Mouse (Mus musculus): ENCODE measurements around the gene Rnft1. TPM values are rescaled to one million over a fixed set of nuclear protein-coding genes. Genes with fewer than 3 reads are reported as not detected.

The Rnft1 gene
- polyA plus RNA-seq, 1 experiment = 8.2 TPM

- Histone ChIP-seq H3K79me2 (ENCODE audit: control insufficient read depth, insufficient read depth) (peaks cover 100% of the 10 kb centered on the region), H3K36me3 (ENCODE audit: control insufficient read depth, insufficient read depth) (peaks cover 5% of the 10 kb centered on the region), H3K4me2 (ENCODE audit: low read depth) (no peak overlapping the region), H3K4me3 (no peak overlapping the region), H3ac (ENCODE audit: control insufficient read depth, insufficient read length) (no peak overlapping the region), H3K27me3 (ENCODE audit: control insufficient read depth, insufficient read depth, insufficient read length) (no peaks in the 10 kb centered on the region)
- TF ChIP-seq E2F4 (IDR thresholded peaks at IDR 0.05; ENCODE audit: insufficient read depth) = no peak
- TF ChIP-seq TCF3 (IDR thresholded peaks at IDR 0.05; ENCODE audit: insufficient read length, low read depth) = no peak
- no peak for TF ChIP-seq CEBPB (IDR thresholded peaks at IDR 0.05; ENCODE audit: insufficient read depth, poor library complexity, severe bottlenecking)
- no peak for TF ChIP-seq MAX (IDR thresholded peaks at IDR 0.05; ENCODE audit: low read depth)
- no peak for TF ChIP-seq POLR2A (IDR thresholded peaks at IDR 0.05; ENCODE audit: insufficient read length, low read depth)
These were observed 54.3 kb downstream of the Rnft1 start for GRCm38 (mm10) chr11:86538786-86539185.

DNA sequence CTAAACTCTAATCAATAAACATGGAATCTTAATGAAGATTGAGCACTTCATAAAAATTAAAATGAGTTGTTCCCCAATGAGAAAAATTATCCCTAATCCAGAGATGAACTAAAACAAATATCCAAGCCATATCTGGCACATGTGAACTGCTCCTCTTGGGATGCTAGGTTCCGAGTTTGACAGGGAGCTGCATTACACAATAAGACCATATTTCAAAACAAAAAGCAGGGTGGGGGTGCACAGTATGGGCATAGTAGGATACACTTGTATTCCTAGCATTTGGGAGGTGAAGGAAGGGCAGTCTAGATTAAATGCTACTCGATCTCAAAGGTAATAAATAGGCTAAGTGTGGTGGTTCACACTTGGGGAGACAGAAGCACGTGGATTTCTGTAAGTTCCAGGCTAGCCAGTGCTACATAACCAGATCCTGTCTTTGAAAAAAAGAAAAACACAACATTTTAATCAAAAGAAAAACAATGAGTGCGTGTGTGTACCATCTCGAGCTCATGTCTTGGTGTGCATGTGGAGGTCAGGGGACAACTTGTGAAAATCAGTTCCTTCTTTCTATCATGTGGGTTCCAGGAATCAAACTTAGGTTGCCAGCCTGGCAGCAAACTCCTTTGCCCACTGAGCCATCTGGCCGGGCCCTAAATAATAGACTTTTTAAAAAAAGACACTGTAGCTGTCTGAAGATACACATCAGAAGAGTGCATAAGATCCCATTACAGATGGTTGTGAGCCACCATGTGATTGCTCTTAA is 55.4 kb downstream of the Rnft1 start:
- Histone ChIP-seq H3ac (ENCODE audit: control insufficient read depth, insufficient read length) (no peak overlapping the region), H3K4me2 (ENCODE audit: low read depth) (no peak overlapping the region), H3K36me3 (ENCODE audit: control insufficient read depth, insufficient read depth) (peaks cover 4% of the 10 kb centered on the region), H3K27me3 (ENCODE audit: control insufficient read depth, insufficient read depth, insufficient read length) (no peaks in the 10 kb centered on the region), H3K79me2 (ENCODE audit: control insufficient read depth, insufficient read depth) (peaks cover 92% of the 10 kb centered on the region), H3K4me3 (no peak overlapping the region)
- no peak for TF ChIP-seq E2F4 (IDR thresholded peaks at IDR 0.05; ENCODE audit: insufficient read depth)
- TF ChIP-seq MYOD1 (IDR thresholded peaks at IDR 0.05; ENCODE audit: control insufficient read depth in 1 of 3, insufficient read length in 2 of 3, low read depth in 2 of 3) = no peak
- TF ChIP-seq USF1 (IDR thresholded peaks at IDR 0.05; ENCODE audit: low read depth) = no peak
- no peak for TF ChIP-seq POLR2AphosphoS2 (IDR thresholded peaks at IDR 0.05; ENCODE audit: insufficient read length, low read depth)
- TF ChIP-seq REST (IDR thresholded peaks at IDR 0.05; ENCODE audit: insufficient read depth, insufficient read length) = no peak
- no peak for TF ChIP-seq MYOG (IDR thresholded peaks at IDR 0.05; ENCODE audit: control insufficient read depth in 1 of 3, insufficient read depth in 1 of 3, insufficient read length in 2 of 3, low read depth in 2 of 3)
- no peak for TF ChIP-seq POLR2A (IDR thresholded peaks at IDR 0.05; ENCODE audit: insufficient read length, low read depth)
- TF ChIP-seq SRF (IDR thresholded peaks at IDR 0.05; ENCODE audit: control insufficient read depth, insufficient read length, low read depth) = no peak
- no peak for TF ChIP-seq TCF12 (IDR thresholded peaks at IDR 0.05; ENCODE audit: insufficient read depth, poor library complexity, severe bottlenecking)
- no peak for TF ChIP-seq TCF3 (IDR thresholded peaks at IDR 0.05; ENCODE audit: insufficient read length, low read depth)
- no peak for TF ChIP-seq CEBPB (IDR thresholded peaks at IDR 0.05; ENCODE audit: insufficient read depth, poor library complexity, severe bottlenecking)
- no peak for TF ChIP-seq MAX (IDR thresholded peaks at IDR 0.05; ENCODE audit: low read depth)

DNA sequence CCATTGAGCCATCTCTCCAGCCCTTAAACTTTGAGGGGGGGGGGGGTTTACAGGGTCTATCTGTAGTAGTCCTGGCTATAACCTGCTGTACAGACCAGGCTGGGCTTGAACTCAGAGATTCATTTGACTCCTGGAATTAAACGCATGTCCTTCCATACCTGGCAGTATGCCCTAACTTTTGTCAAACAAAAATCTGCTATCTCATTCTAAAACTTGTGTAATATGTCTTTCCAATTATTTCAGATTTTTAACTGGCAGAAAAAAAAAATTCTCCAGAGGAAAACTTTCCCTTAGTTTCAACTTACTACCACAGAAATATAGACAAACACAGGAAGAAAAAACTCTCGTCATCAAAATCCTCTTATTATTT is 56.0 kb downstream of the Rnft1 start:
- TF ChIP-seq USF1 (IDR thresholded peaks at IDR 0.05; ENCODE audit: low read depth) (no peak), SRF (IDR thresholded peaks at IDR 0.05; ENCODE audit: control insufficient read depth, insufficient read length, low read depth) (no peak), MYOD1 (IDR thresholded peaks at IDR 0.05; ENCODE audit: control insufficient read depth in 1 of 3, insufficient read length in 2 of 3, low read depth in 2 of 3) (no peak), POLR2A (IDR thresholded peaks at IDR 0.05; ENCODE audit: insufficient read length, low read depth) (no peak)
- Histone ChIP-seq H3K4me2 (ENCODE audit: low read depth) (no peak overlapping the region), H3ac (ENCODE audit: control insufficient read depth, insufficient read length) (no peak overlapping the region)

DNA sequence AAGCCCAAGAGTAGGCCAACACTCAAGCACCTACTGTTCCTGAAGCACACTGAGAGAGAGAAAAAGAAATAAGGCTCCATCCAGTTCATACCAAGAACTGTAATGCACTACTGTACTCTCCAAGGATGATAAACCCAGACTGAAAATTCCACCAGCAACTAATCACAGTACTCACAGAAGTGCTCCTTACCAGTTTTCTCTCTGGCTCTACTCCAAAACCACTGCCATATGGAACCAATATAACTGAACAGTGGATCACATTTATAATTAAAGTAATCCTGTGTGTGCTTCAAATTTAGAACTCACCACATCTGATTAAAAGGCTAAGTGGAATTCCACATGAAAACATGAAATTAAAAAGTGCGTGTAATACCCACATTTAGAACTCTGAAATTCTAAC is 58.4 kb downstream of the Rnft1 start:
- peaks cover 74% of the 10 kb centered on the region for H3K79me2 ChIP-seq (ENCODE audit: control insufficient read depth, insufficient read depth)
- H3ac ChIP-seq (ENCODE audit: control insufficient read depth, insufficient read length) = no peak overlapping the region
- TF ChIP-seq E2F4 (IDR thresholded peaks at IDR 0.05; ENCODE audit: insufficient read depth) (no peak), POLR2A (IDR thresholded peaks at IDR 0.05; ENCODE audit: insufficient read length, low read depth) (no peak), MYOG (IDR thresholded peaks at IDR 0.05; ENCODE audit: control insufficient read depth in 1 of 3, insufficient read depth in 1 of 3, insufficient read length in 2 of 3, low read depth in 2 of 3) (no peak), USF1 (IDR thresholded peaks at IDR 0.05; ENCODE audit: low read depth) (no peak), MAX (IDR thresholded peaks at IDR 0.05; ENCODE audit: low read depth) (no peak), TCF3 (IDR thresholded peaks at IDR 0.05; ENCODE audit: insufficient read length, low read depth) (no peak), SRF (IDR thresholded peaks at IDR 0.05; ENCODE audit: control insufficient read depth, insufficient read length, low read depth) (no peak), TCF12 (IDR thresholded peaks at IDR 0.05; ENCODE audit: insufficient read depth, poor library complexity, severe bottlenecking) (no peak), REST (IDR thresholded peaks at IDR 0.05; ENCODE audit: insufficient read depth, insufficient read length) (no peak), MYOD1 (IDR thresholded peaks at IDR 0.05; ENCODE audit: control insufficient read depth in 1 of 3, insufficient read length in 2 of 3, low read depth in 2 of 3) (no peak), CEBPB (IDR thresholded peaks at IDR 0.05; ENCODE audit: insufficient read depth, poor library complexity, severe bottlenecking) (no peak), POLR2AphosphoS2 (IDR thresholded peaks at IDR 0.05; ENCODE audit: insufficient read length, low read depth) (no peak)
- no peaks in the 10 kb centered on the region for H3K36me3 ChIP-seq (ENCODE audit: control insufficient read depth, insufficient read depth)
- H3K4me3 ChIP-seq = peak overlapping the region; percentile 46
- H3K27me3 ChIP-seq (ENCODE audit: control insufficient read depth, insufficient read depth, insufficient read length) = no peaks in the 10 kb centered on the region
- H3K4me2 ChIP-seq (ENCODE audit: low read depth) = peak overlapping the region; percentile 81

More for the DNA sequence above, 56.0 kb downstream of the Rnft1 start:
- Histone ChIP-seq H3K4me3 (no peak overlapping the region), H3K79me2 (ENCODE audit: control insufficient read depth, insufficient read depth) (peaks cover 89% of the 10 kb centered on the region), H3K36me3 (ENCODE audit: control insufficient read depth, insufficient read depth) (no peaks in the 10 kb centered on the region), H3K27me3 (ENCODE audit: control insufficient read depth, insufficient read depth, insufficient read length) (no peaks in the 10 kb centered on the region)
